Mouse (Mus musculus) liver, adult (tissue): ENCODE measurements around the gene Fbxl4.

ENCODE experiments used
- GATA4 ChIP-seq: IDR thresholded peaks from 2 replicates; pipeline ENCODE4 v1.6.1; 2014; ENCODE audit warnings: mild to moderate bottlenecking, low read length; ENCODE audit not compliant: insufficient replicate concordance

Fbxl4 gene

GRCm38 (mm10) chr4:22422400-22422799, 65.1 kb downstream of the Fbxl4 start:
- no peak for TF ChIP-seq GATA4

GRCm38 (mm10) chr4:22428150-22428549, 70.8 kb downstream of the Fbxl4 start:
- TF ChIP-seq GATA4, result no peak

DNA sequence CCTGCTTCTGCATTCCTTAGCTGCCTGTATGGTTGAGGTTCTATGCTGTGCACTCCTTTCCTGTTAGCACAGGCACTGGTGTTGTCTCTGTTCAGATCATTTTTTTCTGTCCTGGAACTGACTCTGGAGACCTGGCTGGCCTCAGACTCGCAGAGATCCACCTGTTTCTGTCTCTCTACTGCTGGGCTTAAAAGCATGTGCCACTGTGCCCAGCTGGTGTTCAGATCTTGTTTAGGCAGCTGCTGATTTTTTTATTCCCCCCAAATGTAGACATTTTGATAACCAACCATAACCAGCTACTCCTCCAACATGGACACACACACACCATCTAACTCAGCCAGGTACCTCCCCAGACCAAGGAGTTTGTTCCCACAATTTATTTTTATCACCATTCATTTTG, 112.2 kb downstream of the Fbxl4 start:
- TF ChIP-seq GATA4, result no peak

GRCm38 (mm10) chr4:22476967-22477710, 119.8 kb downstream of the Fbxl4 start:
- no peak for TF ChIP-seq GATA4

- TF ChIP-seq GATA4, result no peak
Observed at GRCm38 (mm10) chr4:22477711-22478230, 120.4 kb downstream of the Fbxl4 start.

DNA sequence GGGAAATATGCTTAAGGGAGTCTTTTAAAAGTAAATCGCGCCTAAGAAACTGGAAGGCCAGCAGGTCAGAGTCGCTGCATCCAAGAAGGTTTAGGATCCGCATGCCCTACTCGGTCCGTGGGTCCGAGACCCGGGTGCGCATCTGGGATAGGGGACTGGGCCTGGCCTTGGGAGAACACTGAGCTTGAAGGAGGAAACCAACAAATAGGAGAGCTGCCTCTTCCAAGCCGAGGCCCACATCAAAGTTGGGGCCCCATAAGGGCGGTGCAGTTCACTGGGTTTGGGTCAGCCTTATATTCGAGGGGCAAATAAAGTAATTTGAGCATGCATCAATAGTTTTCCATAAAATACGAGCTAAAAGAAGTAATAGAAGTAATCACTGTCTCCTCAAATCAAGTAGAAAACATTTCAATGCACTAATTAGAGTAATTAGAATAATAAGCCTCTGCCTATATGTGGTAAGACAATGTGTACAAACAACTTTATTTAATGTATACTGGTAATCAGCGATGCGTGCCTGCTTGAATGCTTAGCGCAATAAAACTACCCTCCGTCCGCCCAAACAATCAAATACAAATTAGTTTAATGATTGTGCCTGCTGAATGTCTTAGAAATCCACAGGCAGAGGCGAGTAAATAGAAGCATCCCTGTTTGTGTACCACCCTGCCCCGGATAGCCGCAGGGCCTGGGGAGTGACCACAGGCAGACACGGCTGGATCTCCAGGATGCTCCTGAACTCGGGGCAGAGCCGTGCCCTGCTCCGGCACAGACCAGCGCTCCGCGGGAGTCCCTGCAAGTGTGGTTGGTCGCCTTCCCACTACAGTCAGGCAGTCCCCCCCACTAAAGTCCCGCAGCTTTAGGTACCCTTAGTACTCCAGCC, 121.4 kb downstream of the Fbxl4 start:
- no peak for TF ChIP-seq GATA4

GRCm38 (mm10) chr4:22479368-22480090, 122.2 kb downstream of the Fbxl4 start:
- TF ChIP-seq GATA4, result no peak

DNA sequence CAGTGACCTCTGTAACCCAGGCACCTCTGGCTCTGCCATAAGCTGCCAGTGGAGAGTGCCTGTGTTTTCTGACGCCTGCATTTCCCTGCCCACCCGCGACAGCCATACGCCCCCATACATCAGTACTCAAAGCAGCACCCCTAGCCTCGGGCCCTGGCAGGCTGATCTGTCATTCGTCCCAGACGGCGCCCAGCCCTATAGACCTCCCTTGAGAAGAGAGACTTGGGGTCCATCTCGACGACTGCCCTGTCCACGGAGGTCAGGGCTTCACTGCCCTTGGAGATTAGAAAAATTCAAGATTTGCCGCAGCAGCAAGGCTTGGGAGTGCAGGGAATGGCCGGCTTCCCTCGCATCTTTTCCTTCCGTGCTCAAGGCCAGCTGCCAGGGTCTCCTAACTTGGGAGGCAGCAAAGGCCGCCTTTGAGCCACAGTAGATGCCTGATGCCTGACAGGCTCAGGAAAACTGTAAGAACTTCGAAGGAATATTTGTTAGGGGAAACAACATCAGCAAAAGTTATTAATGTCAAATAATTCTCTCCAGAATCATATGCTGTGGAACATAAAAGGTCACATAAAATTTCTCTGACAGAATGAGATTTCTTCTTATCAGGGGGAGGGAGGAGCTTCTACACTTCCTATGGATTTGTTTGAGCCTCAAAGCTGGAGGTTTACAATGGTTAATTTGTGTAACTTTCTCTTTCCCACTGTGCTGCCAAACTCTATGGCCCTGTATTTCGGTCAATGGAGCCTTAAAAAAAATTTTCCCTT, 122.9 kb downstream of the Fbxl4 start:
- no peak for TF ChIP-seq GATA4

- TF ChIP-seq GATA4, result no peak
Observed at GRCm38 (mm10) chr4:22480858-22481205, 123.5 kb downstream of the Fbxl4 start.

- no peak for TF ChIP-seq GATA4
Observed at GRCm38 (mm10) chr4:22482118-22482517, 124.8 kb downstream of the Fbxl4 start.

- no peak for TF ChIP-seq GATA4
Observed at GRCm38 (mm10) chr4:22482756-22483280, 125.5 kb downstream of the Fbxl4 start.

DNA sequence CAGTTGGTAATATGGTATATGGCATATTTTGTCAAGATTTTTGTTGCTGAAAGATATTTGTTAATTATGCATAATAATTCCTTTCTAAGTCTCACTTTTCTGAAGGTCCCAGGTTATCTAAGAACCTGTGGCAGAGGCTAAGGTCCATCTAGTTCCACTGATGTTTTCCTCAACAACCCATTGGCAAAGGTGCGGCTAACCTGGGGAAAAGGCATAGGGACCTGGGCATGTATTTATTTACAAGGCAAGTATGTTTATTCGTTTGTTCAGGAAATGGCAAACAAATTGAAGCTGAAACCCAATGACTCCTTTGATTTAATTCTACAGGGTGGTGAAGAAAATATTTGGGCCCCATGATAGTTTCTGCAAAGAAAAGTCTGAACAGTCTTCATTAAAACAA, 126.2 kb downstream of the Fbxl4 start:
- no peak for TF ChIP-seq GATA4
